Mouse (Mus musculus) G1E (cell line): Measurements from ENCODE around the gene Ipo11.

Experiments
- CTCF ChIP-seq: IDR thresholded peaks from 2 replicates; pipeline ENCODE4 v1.5.1; 2012; ENCODE audit warnings: low read depth, low read length, inconsistent platforms, mixed read lengths
- GATA1 ChIP-seq: IDR thresholded peaks from 2 replicates; pipeline ENCODE4 v1.6.1; 2012; ENCODE audit warnings: borderline replicate concordance, low read length, inconsistent platforms, mixed read lengths

DNA sequence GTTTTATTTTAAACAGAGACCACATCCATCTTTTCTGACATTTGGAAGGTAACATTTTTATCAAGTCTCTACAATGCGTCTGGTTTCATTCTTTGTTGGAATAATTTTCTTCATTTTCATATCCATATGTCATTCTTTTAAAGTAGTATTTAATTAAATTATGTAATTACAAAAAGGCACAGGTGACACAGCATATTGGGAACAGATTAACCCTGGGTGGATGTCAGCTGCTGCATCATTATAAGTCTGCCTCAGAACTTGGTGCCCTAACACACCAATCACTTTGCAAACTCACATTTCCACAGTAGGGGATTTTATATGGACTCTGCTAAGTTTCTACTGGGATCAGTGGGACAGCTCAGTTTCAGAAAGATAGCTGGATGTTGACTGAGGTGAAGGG is 184.8 kb downstream of the Ipo11 start:
- TF ChIP-seq CTCF (no peak), GATA1 (no peak)
